Mouse (Mus musculus) MEL (cell line): ENCODE results near the gene Slc23a3. TPM values are rescaled to one million over a fixed set of nuclear protein-coding genes. Genes with fewer than 3 reads are reported as not detected.

ENCODE experiments used
- DNase-seq: peaks from one replicate; pipeline ENCODE4 v3.0.0; 2011; ENCODE audit warnings: low read depth, low spot score
- H3K27ac ChIP-seq: 2 replicates; pipeline ENCODE4 v1.5.1; 2012; ENCODE audit warnings: low read depth, mild to moderate bottlenecking, control low read depth, low read length, moderate library complexity; ENCODE audit not compliant: control insufficient read depth
- H3K27me3 ChIP-seq, 2 experiments: fragments of 150-350 bp in 1 of 2; sonication (generic) in 1 of 2; 2 replicates each; pipeline ENCODE4 v1.6.1; 2012; ENCODE audit warnings: low read length in 2 of 2, mild to moderate bottlenecking in 2 of 2, improper control_type of control experiment in 1 of 2, moderate library complexity in 1 of 2; ENCODE audit not compliant: insufficient read depth in 2 of 2, control insufficient read depth in 1 of 2
- H3K36me3 ChIP-seq, 2 experiments: 2 replicates each; pipeline ENCODE4 v1.6.1; 2012 to 2014; ENCODE audit warnings: low read length in 2 of 2, improper control_type of control experiment in 1 of 2, inconsistent platforms in 1 of 2, mild to moderate bottlenecking in 1 of 2; ENCODE audit not compliant: insufficient read depth in 2 of 2, control insufficient read depth in 1 of 2
- H3K4me1 ChIP-seq, 2 experiments: fragments of 150-350 bp in 1 of 2; sonication (generic) in 1 of 2; 2 replicates each; pipeline ENCODE4 v1.6.1; 2012; ENCODE audit warnings: low read length in 2 of 2, improper control_type of control experiment in 1 of 2, mild to moderate bottlenecking in 1 of 2; ENCODE audit not compliant: insufficient read depth in 2 of 2, control insufficient read depth in 1 of 2
- H3K4me3 ChIP-seq, 2 experiments: fragments of 150-350 bp in 1 of 2; sonication (generic) in 1 of 2; 2 replicates each; pipeline ENCODE4 v1.5.1; 2012; ENCODE audit warnings: low read depth in 2 of 2, low read length in 2 of 2, mild to moderate bottlenecking in 2 of 2, moderate library complexity in 2 of 2, control low read depth in 1 of 2, improper control_type of control experiment in 1 of 2; ENCODE audit not compliant: control insufficient read depth in 1 of 2, insufficient read depth in 1 of 2
- H3K79me2 ChIP-seq: 2 replicates; pipeline ENCODE4 v1.6.1; 2012; ENCODE audit warnings: mild to moderate bottlenecking, low read length, moderate library complexity; ENCODE audit not compliant: control insufficient read depth, poor library complexity, insufficient read depth
- H3K9ac ChIP-seq: 2 replicates; pipeline ENCODE4 v1.6.1; 2012; ENCODE audit warnings: low read depth, mild to moderate bottlenecking, control low read depth, low read length, moderate library complexity; ENCODE audit not compliant: control insufficient read depth, poor library complexity, severe bottlenecking
- H3K9me3 ChIP-seq: fragments of 150-350 bp; sonication (generic); replicated peaks from 2 replicates; pipeline ENCODE4 v1.6.1; 2012; ENCODE audit warnings: mild to moderate bottlenecking, low read length, improper control_type of control experiment, moderate library complexity; ENCODE audit not compliant: insufficient read depth
- CHD1 ChIP-seq: IDR thresholded peaks from 2 replicates; pipeline ENCODE4 v1.6.1; 2012; ENCODE audit warnings: low read depth, mild to moderate bottlenecking, inconsistent platforms, low read length, improper control_type of control experiment
- CHD2 ChIP-seq: IDR thresholded peaks from 2 replicates; pipeline ENCODE4 v1.6.1; 2011; ENCODE audit warnings: low read length, improper control_type of control experiment
- CTCF ChIP-seq, 3 experiments: IDR thresholded peaks in 2 of 3; conservative IDR thresholded peaks in 1 of 3; 2 replicates each; pipeline ENCODE4 v1.5.1; 2011 to 2012; ENCODE audit warnings: low read length in 3 of 3, low read depth in 2 of 3, mild to moderate bottlenecking in 2 of 3, improper control_type of control experiment in 1 of 3, inconsistent platforms in 1 of 3, mixed read lengths in 1 of 3, moderate library complexity in 1 of 3; ENCODE audit not compliant: control insufficient read depth in 1 of 3, insufficient read depth in 1 of 3, poor library complexity in 1 of 3, severe bottlenecking in 1 of 3
- ELF1 ChIP-seq: IDR thresholded peaks from 2 replicates; pipeline ENCODE4 v1.6.1; 2014; ENCODE audit warnings: low read depth, mild to moderate bottlenecking, inconsistent platforms, low read length, improper control_type of control experiment, moderate library complexity
- EP300 ChIP-seq, 2 experiments: IDR thresholded peaks; 2 replicates each; pipeline ENCODE4 v1.6.1; 2011; ENCODE audit warnings: improper control_type of control experiment in 2 of 2, low read length in 2 of 2, low read depth in 1 of 2, mild to moderate bottlenecking in 1 of 2
- GATA1 ChIP-seq: IDR thresholded peaks from 2 replicates; pipeline ENCODE4 v1.6.1; 2011; ENCODE audit warnings: low read depth, low read length, improper control_type of control experiment
- HCFC1 ChIP-seq: IDR thresholded peaks from 2 replicates; pipeline ENCODE4 v1.6.1; 2012; ENCODE audit warnings: low read depth, mild to moderate bottlenecking, inconsistent platforms, low read length, improper control_type of control experiment, moderate library complexity
- KAT2A ChIP-seq: conservative IDR thresholded peaks from 2 replicates; pipeline ENCODE4 v1.6.1; 2012; ENCODE audit warnings: low read depth, low read length, improper control_type of control experiment, inconsistent platforms
- MXI1 ChIP-seq: IDR thresholded peaks from 2 replicates; pipeline ENCODE4 v1.6.1; 2011; ENCODE audit warnings: mild to moderate bottlenecking, low read depth, low read length, improper control_type of control experiment
- MYB ChIP-seq: IDR thresholded peaks from 2 replicates; pipeline ENCODE4 v1.6.1; 2011; ENCODE audit warnings: mild to moderate bottlenecking, low read depth, low read length, improper control_type of control experiment
- MYC ChIP-seq: IDR thresholded peaks from 2 replicates; pipeline ENCODE4 v1.6.1; 2011; ENCODE audit warnings: low read depth, mild to moderate bottlenecking, low read length, improper control_type of control experiment, moderate library complexity
- NELFE ChIP-seq: IDR thresholded peaks from 2 replicates; pipeline ENCODE4 v1.6.1; 2011; ENCODE audit warnings: low read depth, low read length, improper control_type of control experiment
- POLR2A ChIP-seq, 2 experiments: IDR thresholded peaks; 2 replicates each; pipeline ENCODE4 v1.6.1; 2011 to 2012; ENCODE audit warnings: low read length in 2 of 2, mild to moderate bottlenecking in 2 of 2, control low read depth in 1 of 2, improper control_type of control experiment in 1 of 2, low read depth in 1 of 2, moderate library complexity in 1 of 2; ENCODE audit not compliant: control insufficient read depth in 1 of 2, insufficient read depth in 1 of 2, poor library complexity in 1 of 2
- POLR2AphosphoS5 ChIP-seq: IDR thresholded peaks from 2 replicates; pipeline ENCODE4 v1.6.1; 2012; ENCODE audit warnings: low read depth, borderline replicate concordance, mild to moderate bottlenecking, inconsistent platforms, low read length, moderate library complexity, mixed read lengths
- RAD21 ChIP-seq: IDR thresholded peaks from 2 replicates; pipeline ENCODE4 v1.6.1; 2011; ENCODE audit warnings: mild to moderate bottlenecking, low read depth, low read length, improper control_type of control experiment
- SIN3A ChIP-seq: IDR thresholded peaks from 2 replicates; pipeline ENCODE4 v1.6.1; 2012; ENCODE audit warnings: low read length, improper control_type of control experiment, inconsistent platforms
- TBP ChIP-seq: IDR thresholded peaks from 2 replicates; pipeline ENCODE4 v1.8.0; 2011; ENCODE audit warnings: low read depth, low read length, improper control_type of control experiment
- TCF12 ChIP-seq: IDR thresholded peaks from 2 replicates; pipeline ENCODE4 v1.6.1; 2014; ENCODE audit warnings: low read depth, mild to moderate bottlenecking, inconsistent platforms, low read length, improper control_type of control experiment, moderate library complexity
- USF2 ChIP-seq, 2 experiments: IDR thresholded peaks; 2 replicates each; pipeline ENCODE4 v1.6.1; 2011 to 2012; ENCODE audit warnings: improper control_type of control experiment in 2 of 2, low read length in 2 of 2, borderline replicate concordance in 1 of 2, inconsistent platforms in 1 of 2, low read depth in 1 of 2, mild to moderate bottlenecking in 1 of 2; ENCODE audit not compliant: insufficient read depth in 1 of 2
- polyA plus RNA-seq, 2 experiments: library from polyadenylated mRNA; stranded (reverse) in 1 of 2; unstranded in 1 of 2; fragments of >175 nt in 1 of 2; fragments of >200 nt in 1 of 2; gene quantifications; 2 replicates each; pipeline versions ENCODE4 v1.2.1 to v1.2.4; 2012; ENCODE audit warnings: low replicate concordance in 2 of 2, low read depth in 1 of 2; ENCODE audit not compliant: insufficient read length in 2 of 2, insufficient read depth in 1 of 2, missing spikeins in 1 of 2
- total RNA-seq: library from RNA; depleted of rRNA; stranded (reverse); fragments of 300-350 nt; gene quantifications from 2 replicates; pipeline ENCODE4 v1.2.3, GENCODE M21; 2012

Gene Slc23a3
- total and polyA plus RNA-seq, 3 experiments, result 0.08 to 0.15 TPM; not detected in 1

DNA sequence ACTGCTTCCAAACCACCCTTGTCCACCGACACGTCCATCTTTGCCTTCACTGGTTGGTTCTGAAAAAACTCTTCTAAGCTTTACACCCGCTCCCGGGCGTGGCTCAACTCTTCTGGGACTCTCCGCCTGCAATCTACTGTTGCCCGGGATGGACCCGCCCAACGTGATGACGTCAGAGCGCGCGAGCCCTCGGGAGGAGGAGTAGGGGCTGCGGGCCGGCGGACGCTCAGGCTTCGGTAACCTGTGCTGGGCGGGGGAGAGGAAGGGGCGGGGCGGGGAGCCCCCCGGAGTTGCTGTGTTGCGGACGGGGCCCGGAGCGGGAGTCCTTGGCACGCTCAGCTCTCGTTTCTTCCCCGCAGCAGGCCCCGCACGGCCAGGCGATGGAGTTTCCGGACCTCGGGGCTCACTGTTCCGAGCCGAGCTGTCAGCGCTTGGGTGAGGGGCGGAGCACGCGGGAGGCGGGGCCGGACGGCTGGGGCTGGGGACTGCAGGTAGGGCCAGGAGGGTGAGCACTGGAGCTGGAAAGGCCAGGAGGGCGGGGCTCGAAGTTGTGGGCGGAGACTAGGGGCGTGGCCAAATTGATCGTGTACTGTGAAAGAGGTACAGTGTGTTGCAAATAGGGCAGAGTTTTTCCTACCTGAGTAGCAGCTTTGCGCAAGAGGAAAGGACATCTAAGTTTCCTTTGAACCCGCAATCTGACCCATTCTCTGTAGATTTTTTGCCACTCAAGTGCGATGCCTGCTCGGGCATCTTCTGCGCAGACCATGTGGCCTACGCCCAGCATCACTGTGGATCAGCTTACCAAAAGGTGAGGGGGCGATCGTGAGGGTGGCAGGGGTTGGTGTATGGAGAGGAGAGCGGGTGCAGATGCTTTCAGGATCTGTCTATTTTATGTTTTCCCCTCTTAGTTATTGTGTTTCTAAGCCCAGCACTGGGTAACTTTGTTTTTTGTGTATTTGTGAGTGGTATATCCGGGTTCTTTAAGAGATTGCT, 35.1 kb upstream of the Slc23a3 start, which contains the start of gene Zfand2b (continued):
- TF ChIP-seq MYC, result 0 out of 2 replicates have a peak, but pooled peaks have one; percentile 44
- no peak for TF ChIP-seq CHD2
- TF ChIP-seq TBP, result peak; percentile 38; the same call in 1 of the 2 replicates
- TF ChIP-seq KAT2A, result no peak
- no peak for TF ChIP-seq CHD1
- no peak for TF ChIP-seq USF2 (IDR thresholded peaks at IDR 0.05; ENCODE audit: borderline replicate concordance in 1 of 2, insufficient read depth in 1 of 2, low read depth in 1 of 2, low read length in 2 of 2)
- TF ChIP-seq POLR2A (IDR thresholded peaks at IDR 0.05; ENCODE audit: control insufficient read depth in 1 of 2, insufficient read depth in 1 of 2, low read depth in 1 of 2, low read length in 2 of 2, poor library complexity in 1 of 2), result peak; percentile 60 to 80; a peak in 3 of 4 replicates
- TF ChIP-seq HCFC1, result peak; percentile 64
- TF ChIP-seq POLR2AphosphoS5, result no peak
- no peak for TF ChIP-seq CTCF (IDR thresholded peaks at IDR 0.05 in 2 of 3, conservative IDR thresholded peaks at IDR 0.05 in 1 of 3; ENCODE audit: control insufficient read depth in 1 of 3, insufficient read depth in 1 of 3, low read depth in 2 of 3, low read length in 3 of 3, poor library complexity in 1 of 3, severe bottlenecking in 1 of 3)
- TF ChIP-seq MYB, result no peak
- TF ChIP-seq, all 39 proteins: peak for 14

DNA sequence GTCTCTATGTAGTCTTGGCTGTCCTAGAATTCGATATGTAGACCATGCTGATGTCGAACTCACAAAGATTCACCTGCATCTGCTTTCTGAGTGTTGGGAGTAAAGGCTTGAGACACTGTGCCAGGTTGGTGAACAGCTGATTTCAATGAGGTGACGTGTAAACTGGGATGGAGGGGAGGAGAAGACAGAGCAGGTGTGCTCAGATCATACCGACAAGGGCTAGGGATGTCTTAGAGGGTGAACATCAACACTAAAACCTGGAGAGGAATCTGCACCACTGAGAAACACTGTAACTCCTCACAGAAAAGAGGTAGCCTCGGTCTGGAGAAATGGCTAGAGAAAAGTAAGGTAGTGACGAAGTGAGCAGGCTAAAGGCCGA, 34.4 kb upstream of the Slc23a3 start:
- no peak for DNase-seq
- peak overlapping the region; percentile 53 to 56 for H3K4me3 ChIP-seq
- H3K27me3 ChIP-seq, result no peaks in the 10 kb centered on the region
- H3K79me2 ChIP-seq, result no peaks in the 10 kb centered on the region
- no peaks in the 10 kb centered on the region for H3K36me3 ChIP-seq
- peak overlapping the region; percentile 48; the same call in 1 of the 2 replicates for H3K27ac ChIP-seq
- H3K9me3 ChIP-seq, result no peaks in the 10 kb centered on the region
- peaks cover 0 to 4% of the 10 kb centered on the region in 2 experiments; a peak in 2 of 4 replicates for H3K4me1 ChIP-seq
- no peak for TF ChIP-seq NELFE
- no peak for TF ChIP-seq RAD21
- TF ChIP-seq TCF12, result no peak
- TF ChIP-seq MYB, result no peak
- TF ChIP-seq KAT2A, result no peak
- no peak for TF ChIP-seq SIN3A
- TF ChIP-seq MXI1, result no peak
- no peak for TF ChIP-seq EP300 (IDR thresholded peaks at IDR 0.05; ENCODE audit: low read depth in 1 of 2, low read length in 2 of 2)
- TF ChIP-seq CHD2, result no peak
- TF ChIP-seq GATA1, result no peak
- TF ChIP-seq ELF1, result no peak
- peak overlapping the region; percentile 48 for H3K9ac ChIP-seq
